Mouse (Mus musculus) heart, adult 2 months (tissue): ENCODE data around the gene Maco1.

Experiments used
- CTCF ChIP-seq: fragments of 200-600 bp; IDR thresholded peaks from 2 replicates; pipeline ENCODE4 v1.8.1; 2022; ENCODE audit warnings: antibody characterized with exemption, mild to moderate bottlenecking, moderate library complexity
- EP300 ChIP-seq: fragments of 200-500 bp; IDR thresholded peaks from 2 replicates; pipeline ENCODE4 v1.6.1; 2011; ENCODE audit warnings: low read depth, low read length, control low read depth; ENCODE audit not compliant: insufficient read depth

- TF ChIP-seq CTCF (peak; percentile 63), EP300 (no peak)
These were observed 26.9 kb upstream of the Maco1 start for GRCm38 (mm10) chr4:134880041-134880440.
